ENCODE assay signal across 22 mouse cellular contexts in the genomic region with DNA sequence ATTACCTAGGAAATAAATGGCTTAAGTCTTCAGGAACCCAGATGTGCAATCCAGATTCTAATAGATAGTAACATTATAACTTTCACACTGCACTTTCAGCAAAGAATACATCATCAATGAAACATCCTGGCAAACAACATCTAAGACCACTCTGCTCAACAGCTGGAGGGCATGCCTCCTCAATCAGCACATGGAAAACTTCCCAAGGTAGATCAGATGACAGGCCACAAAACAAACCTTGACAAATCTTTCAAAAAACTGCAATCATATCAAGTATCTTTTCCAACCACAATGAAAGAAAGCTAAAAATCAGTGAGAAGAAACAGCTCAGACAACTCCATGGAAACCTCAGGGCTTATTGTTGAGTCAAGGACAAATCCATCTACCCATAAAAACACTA.
DNase-seq lines count a peak whose midpoint lies in the region; ATAC-seq lines count a peak whose summit lies in the region.
"Had no signal": no experiment of that assay in that cellular context is flagged by ENCODE, and none has a peak within 500 bp of the region (broad histone marks: within the 10 kb centered on the region; RNA-seq: fewer than 3 reads in every experiment).

No protein-coding gene starts in this region.

- H3K27ac ChIP-seq in embryonic facial prominence, embryonic 14.5 days (replicated peaks; ENCODE audit: low read depth, low read length), result no peak overlapping the region
- no peak overlapping the region for H3K27ac ChIP-seq in embryonic facial prominence, embryonic 10.5 days (replicated peaks)
- H3K27ac ChIP-seq: forebrain, embryonic 13.5 days; forebrain, embryonic 15.5 days had no signal

- no peak for ATAC-seq in embryonic facial prominence, embryonic 14.5 days (ENCODE audit: low read depth)
- ATAC-seq: CD4-positive, CD25-positive, alpha-beta regulatory T cell, adult 4 months; forebrain, embryonic 13.5 days; forebrain, embryonic 15.5 days; forebrain, postnatal 0 days had no signal

- H3K4me1 ChIP-seq in embryonic facial prominence, embryonic 14.5 days (ENCODE audit: control insufficient read depth, insufficient read depth, low read length), result peaks cover 13% of the 10 kb centered on the region
- peaks cover 8% of the 10 kb centered on the region; the same call in 1 of the 2 replicates for H3K4me1 ChIP-seq in embryonic facial prominence, embryonic 10.5 days
- H3K4me1 ChIP-seq: forebrain, embryonic 13.5 days; forebrain, embryonic 15.5 days had no signal

- no peaks in the 10 kb centered on the region for H3K9me3 ChIP-seq in embryonic facial prominence, embryonic 14.5 days (ENCODE audit: control insufficient read depth, low read length)
- H3K9me3 ChIP-seq in embryonic facial prominence, embryonic 10.5 days, result peaks cover 3% of the 10 kb centered on the region; the same call in 1 of the 2 replicates
- H3K9me3 ChIP-seq: embryonic facial prominence, embryonic 13.5 days; forebrain, embryonic 13.5 days; forebrain, embryonic 15.5 days had no signal

- no peaks in the 10 kb centered on the region for H3K27me3 ChIP-seq in embryonic facial prominence, embryonic 14.5 days (replicated peaks; ENCODE audit: control insufficient read depth, insufficient read depth, low read length)
- H3K27me3 ChIP-seq in embryonic facial prominence, embryonic 10.5 days (replicated peaks; ENCODE audit: low read depth, poor library complexity, severe bottlenecking), result no peaks in the 10 kb centered on the region
- H3K27me3 ChIP-seq: CH12.LX; embryonic facial prominence, embryonic 13.5 days; forebrain, embryonic 13.5 days; forebrain, embryonic 15.5 days had no signal

- H3K4me3 ChIP-seq in embryonic facial prominence, embryonic 14.5 days (ENCODE audit: low read depth, low read length), result no peak overlapping the region
- H3K4me3 ChIP-seq in embryonic facial prominence, embryonic 10.5 days, result no peak overlapping the region
- H3K4me3 ChIP-seq: embryonic facial prominence, embryonic 13.5 days; forebrain, embryonic 13.5 days; forebrain, embryonic 15.5 days had no signal

- no peaks in the 10 kb centered on the region for H3K36me3 ChIP-seq in embryonic facial prominence, embryonic 14.5 days (ENCODE audit: control insufficient read depth, insufficient read depth, low read length)
- no peaks in the 10 kb centered on the region for H3K36me3 ChIP-seq in embryonic facial prominence, embryonic 10.5 days (replicated peaks)
- H3K36me3 ChIP-seq: embryonic facial prominence, embryonic 13.5 days; forebrain, embryonic 15.5 days; G1E had no signal

- H3K4me2 ChIP-seq in embryonic facial prominence, embryonic 14.5 days (ENCODE audit: low read depth, low read length), result no peak overlapping the region
- H3K4me2 ChIP-seq: embryonic facial prominence, embryonic 13.5 days; forebrain, embryonic 13.5 days; forebrain, embryonic 15.5 days had no signal

- no peak overlapping the region for H3K9ac ChIP-seq in embryonic facial prominence, embryonic 14.5 days (ENCODE audit: low read depth, low read length)
- H3K9ac ChIP-seq: embryonic facial prominence, embryonic 13.5 days; forebrain, embryonic 13.5 days; forebrain, embryonic 15.5 days; forebrain, postnatal 0 days had no signal

- DNase-seq in embryonic facial prominence, embryonic 14.5 days (ENCODE audit: low spot score), result peak; percentile 72
- no peak for DNase-seq in embryonic facial prominence, embryonic 10.5 days (ENCODE audit: low spot score)
- DNase-seq in 3T3-L1 (ENCODE audit: low read depth, low spot score), result peak; percentile 75
- DNase-seq in NIH3T3 (ENCODE audit: low read depth), result peak; percentile 51
- DNase-seq in retina, embryonic 14.5 days (ENCODE audit: low spot score), result no peak
- DNase-seq: adrenal gland, adult 2 months; adrenal gland, postnatal 10 days; adrenal gland, postnatal 25 days; cerebellum, adult 11 months; cerebellum, adult 18-20 months; cerebellum, adult 8-10 months; cerebellum, adult 9-11 months; cerebellum, postnatal 14 days; cerebellum, postnatal 36 days; embryo, embryonic 11 days; forebrain, postnatal 0 days had no signal

Comparison
In these comparisons a context has a peak if more than half of its experiments do, and no peak if none do; other contexts are left out.
1. DNase-seq: peak in embryonic facial prominence, embryonic 14.5 days (single experiment), 3T3-L1 (single experiment) and NIH3T3 (single experiment); none in embryonic facial prominence, embryonic 10.5 days (single experiment) and retina, embryonic 14.5 days (single experiment).